ENCODE assay signal across 9 mouse cellular contexts in the genomic region with DNA sequence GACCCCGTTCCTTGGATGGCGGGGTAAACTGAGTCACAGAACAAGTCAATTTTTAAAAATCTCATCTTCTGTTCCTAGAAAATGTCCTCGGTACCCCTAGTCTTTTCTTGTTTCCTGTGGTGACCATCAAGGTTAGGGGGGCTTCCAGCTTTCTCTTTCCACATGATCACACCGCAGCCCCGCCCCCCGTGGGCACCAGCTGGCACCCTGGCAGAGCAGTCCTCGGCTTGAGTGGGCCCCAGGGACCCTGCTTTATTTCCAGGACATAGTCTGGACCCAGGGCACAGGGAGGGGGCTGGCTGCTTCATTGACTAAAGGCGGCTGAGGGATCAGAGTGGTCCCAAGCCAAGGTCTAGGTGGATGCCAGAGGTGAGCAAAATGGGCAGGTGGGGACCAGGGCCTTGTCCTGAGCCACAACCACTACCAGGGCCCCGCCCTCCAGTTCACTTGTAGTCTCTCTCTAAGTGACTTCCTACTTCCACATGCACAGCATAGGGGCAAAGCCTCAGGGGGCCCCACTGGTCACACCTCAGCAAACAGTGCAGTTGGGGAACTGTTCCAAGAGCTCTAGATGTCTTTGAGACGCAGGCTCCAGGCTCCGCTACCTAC. TPM values are rescaled to one million over a fixed set of nuclear protein-coding genes. Genes with fewer than 3 reads are reported as not detected.
DNase-seq lines count a peak whose midpoint lies in the region; ATAC-seq and TF ChIP-seq lines count a peak whose summit lies in the region.
"Had no signal": no experiment of that assay in that cellular context is flagged by ENCODE, and none has a peak within 500 bp of the region (broad histone marks: within the 10 kb centered on the region; RNA-seq: fewer than 3 reads in every experiment).

No protein-coding gene starts in this region.

- H3K4me1 ChIP-seq in kidney, embryonic 15.5 days = peaks cover 38% of the 10 kb centered on the region
- peaks cover 6% of the 10 kb centered on the region for H3K4me1 ChIP-seq in hindbrain, embryonic 11.5 days (replicated peaks; ENCODE audit: control insufficient read depth, insufficient read depth, low read length)
- H3K4me1 ChIP-seq in midbrain, embryonic 16.5 days (ENCODE audit: control insufficient read depth, insufficient read depth, low read length) = peaks cover 5% of the 10 kb centered on the region
- peaks cover 6% of the 10 kb centered on the region for H3K4me1 ChIP-seq in thymus, adult 2 months (replicated peaks; ENCODE audit: control insufficient read depth, insufficient read depth, low read length)

- no peaks in the 10 kb centered on the region for H3K36me3 ChIP-seq in kidney, embryonic 15.5 days
- H3K36me3 ChIP-seq in hindbrain, embryonic 11.5 days (ENCODE audit: control insufficient read depth, insufficient read depth, low read length) = no peaks in the 10 kb centered on the region
- no peaks in the 10 kb centered on the region for H3K36me3 ChIP-seq in midbrain, embryonic 16.5 days (ENCODE audit: control insufficient read depth, insufficient read depth, low read length)
- H3K36me3 ChIP-seq in thymus, adult 2 months (ENCODE audit: control insufficient read depth, insufficient read depth, low read length) = no peaks in the 10 kb centered on the region

- 11% methylated on average over 11 of the region's 11 CpGs for WGBS in kidney, embryonic 15.5 days
- WGBS in hindbrain, embryonic 11.5 days = 9% methylated on average over 11 of the region's 11 CpGs
- 8% methylated on average over 11 of the region's 11 CpGs for WGBS in midbrain, embryonic 16.5 days
- 21% methylated on average over 11 of the region's 11 CpGs for WGBS in thymus, adult 2 months

- DNase-seq in kidney, adult 9 months = no peak
- DNase-seq in cerebellum, adult 9-10 months = peak; percentile 70
- no peak for DNase-seq in hindbrain, embryonic 11.5 days (ENCODE audit: low spot score)
- no peak for DNase-seq in thymus, adult 2 months
- DNase-seq in layer of hippocampus, adult 11-12 months (ENCODE audit: low spot score) = no peak
- DNase-seq in embryo, embryonic 10.5 days (ENCODE audit: low spot score) = no peak
- DNase-seq: kidney, adult 8-10 months had no signal

- peak overlapping the region; percentile 52 for H3K4me3 ChIP-seq in kidney, embryonic 15.5 days (replicated peaks)
- no peak overlapping the region for H3K4me3 ChIP-seq in hindbrain, embryonic 11.5 days (ENCODE audit: low read depth, low read length)
- peak overlapping the region; percentile 62 for H3K4me3 ChIP-seq in midbrain, embryonic 16.5 days (ENCODE audit: low read depth, low read length)
- H3K4me3 ChIP-seq in thymus, adult 2 months (ENCODE audit: control insufficient read depth, insufficient read depth, low read length) = no peak overlapping the region

- H3K4me2 ChIP-seq in kidney, embryonic 15.5 days = peak overlapping the region; percentile 92
- H3K4me2 ChIP-seq in hindbrain, embryonic 11.5 days (replicated peaks; ENCODE audit: low read depth, low read length) = peak overlapping the region; percentile 78; the same call in 1 of the 2 replicates
- H3K4me2 ChIP-seq in midbrain, embryonic 16.5 days (ENCODE audit: low read length) = peak overlapping the region; percentile 98

- no peak for ATAC-seq in kidney, embryonic 15.5 days (replicated peaks; ENCODE audit: low FRiP score)
- no peak for ATAC-seq in hindbrain, embryonic 11.5 days (ENCODE audit: low FRiP score)
- no peak for ATAC-seq in midbrain, embryonic 16.5 days

- no peak overlapping the region for H3K27ac ChIP-seq in kidney, embryonic 15.5 days
- H3K27ac ChIP-seq in hindbrain, embryonic 11.5 days (ENCODE audit: low read depth, low read length) = no peak overlapping the region
- peak overlapping the region; percentile 81 for H3K27ac ChIP-seq in midbrain, embryonic 16.5 days (ENCODE audit: low read length)
- no peak overlapping the region for H3K27ac ChIP-seq in thymus, adult 2 months (ENCODE audit: control insufficient read depth, insufficient read depth, low read length)

- peak overlapping the region; percentile 21; the same call in 1 of the 2 replicates for H3K9ac ChIP-seq in kidney, embryonic 15.5 days
- no peak overlapping the region for H3K9ac ChIP-seq in hindbrain, embryonic 11.5 days (ENCODE audit: low read depth, low read length)
- H3K9ac ChIP-seq in midbrain, embryonic 16.5 days (ENCODE audit: low read depth, low read length) = peak overlapping the region; percentile 66; the same call in 1 of the 2 replicates

- H3K9me3 ChIP-seq in kidney, embryonic 15.5 days (replicated peaks) = no peaks in the 10 kb centered on the region
- no peaks in the 10 kb centered on the region for H3K9me3 ChIP-seq in hindbrain, embryonic 11.5 days (ENCODE audit: control insufficient read depth, low read length)
- H3K9me3 ChIP-seq in midbrain, embryonic 16.5 days (replicated peaks; ENCODE audit: control insufficient read depth, low read length, poor library complexity, severe bottlenecking) = no peaks in the 10 kb centered on the region

- H3K27me3 ChIP-seq in kidney, embryonic 15.5 days = peaks cover 83% of the 10 kb centered on the region
- H3K27me3 ChIP-seq in hindbrain, embryonic 11.5 days (ENCODE audit: control insufficient read depth, insufficient read depth, low read length) = peaks cover 80% of the 10 kb centered on the region
- peaks cover 60% of the 10 kb centered on the region for H3K27me3 ChIP-seq in midbrain, embryonic 16.5 days (ENCODE audit: control insufficient read depth, insufficient read depth, low read depth, low read length)
- peaks cover 29% of the 10 kb centered on the region for H3K27me3 ChIP-seq in thymus, adult 2 months (ENCODE audit: control insufficient read depth, insufficient read depth, low read length)

- no peak for TF ChIP-seq CTCF in thymus, adult 2 months (IDR thresholded peaks at IDR 0.05; ENCODE audit: borderline replicate concordance, control insufficient read depth, extremely low read depth, insufficient read depth, low read length, poor library complexity)

- TF ChIP-seq POLR2A in thymus, adult 2 months (IDR thresholded peaks at IDR 0.05; ENCODE audit: control insufficient read depth, extremely low read depth, insufficient read depth, low read length, poor library complexity) = no peak

RNA-seq across cellular contexts. Expression of a gene that starts 8.4 kb away (rescaled TPM):
- 2.8 and 6.8 TPM in 2 replicates for polyA plus RNA-seq in kidney, embryonic 15.5 days (2015; fragmentation: Nextera tagmentation; extraction: Ambion mirVana)
- 0.29 and 0.70 TPM in 2 replicates for polyA plus RNA-seq in hindbrain, embryonic 11.5 days (2014; fragmentation: Nextera tagmentation; extraction: Ambion mirVana)
- polyA plus RNA-seq in midbrain, embryonic 16.5 days (2015; fragmentation: Nextera tagmentation; extraction: Ambion mirVana) = 2.4 and 2.9 TPM in 2 replicates
- polyA plus RNA-seq in thymus, adult 2 months (2012; rRNA removed) = 5.9 and 11.5 TPM in 2 replicates

RNA-seq across cellular contexts. Expression of a gene that starts 10.3 kb away (rescaled TPM):
- polyA plus RNA-seq in kidney, embryonic 15.5 days (2015; fragmentation: Nextera tagmentation; extraction: Ambion mirVana) = not detected in 2 replicates
- 0.27 and 0.36 TPM in 2 replicates for polyA plus RNA-seq in hindbrain, embryonic 11.5 days (2014; fragmentation: Nextera tagmentation; extraction: Ambion mirVana)
- 4.5 and 5.6 TPM in 2 replicates for polyA plus RNA-seq in midbrain, embryonic 16.5 days (2015; fragmentation: Nextera tagmentation; extraction: Ambion mirVana)
- polyA plus RNA-seq in thymus, adult 2 months (2012; rRNA removed) = 0.12 and 0.22 TPM in 2 replicates

RNA-seq across cellular contexts. Expression of a gene that starts 18.4 kb away (rescaled TPM):
- polyA plus RNA-seq in kidney, embryonic 15.5 days (2015; fragmentation: Nextera tagmentation; extraction: Ambion mirVana) = 46.4 and 53.1 TPM in 2 replicates
- polyA plus RNA-seq in hindbrain, embryonic 11.5 days (2014; fragmentation: Nextera tagmentation; extraction: Ambion mirVana) = 40.1 and 43.2 TPM in 2 replicates
- polyA plus RNA-seq in midbrain, embryonic 16.5 days (2015; fragmentation: Nextera tagmentation; extraction: Ambion mirVana) = 32.9 and 37.0 TPM in 2 replicates
- polyA plus RNA-seq in thymus, adult 2 months (2012; rRNA removed) = 260 and 271 TPM in 2 replicates

RNA-seq across cellular contexts. Expression of a gene that starts 43.8 kb away (rescaled TPM):
- 2.5 and 3.5 TPM in 2 replicates for polyA plus RNA-seq in kidney, embryonic 15.5 days (2015; fragmentation: Nextera tagmentation; extraction: Ambion mirVana)
- polyA plus RNA-seq in hindbrain, embryonic 11.5 days (2014; fragmentation: Nextera tagmentation; extraction: Ambion mirVana) = 0.53 and 0.54 TPM in 2 replicates
- polyA plus RNA-seq in midbrain, embryonic 16.5 days (2015; fragmentation: Nextera tagmentation; extraction: Ambion mirVana) = 0.22 TPM in 1 of 2 replicates, not detected in the other
- polyA plus RNA-seq in thymus, adult 2 months (2012; rRNA removed) = 9.9 and 83.8 TPM in 2 replicates

RNA-seq across cellular contexts. Expression of a gene that starts 46.5 kb away (rescaled TPM):
- 2.7 and 3.8 TPM in 2 replicates for polyA plus RNA-seq in kidney, embryonic 15.5 days (2015; fragmentation: Nextera tagmentation; extraction: Ambion mirVana)
- 0.54 and 0.93 TPM in 2 replicates for polyA plus RNA-seq in hindbrain, embryonic 11.5 days (2014; fragmentation: Nextera tagmentation; extraction: Ambion mirVana)
- 1.5 and 1.7 TPM in 2 replicates for polyA plus RNA-seq in midbrain, embryonic 16.5 days (2015; fragmentation: Nextera tagmentation; extraction: Ambion mirVana)
- polyA plus RNA-seq in thymus, adult 2 months (2012; rRNA removed) = 0.77 and 1.3 TPM in 2 replicates

Comparison
In these comparisons a context has a peak if more than half of its experiments do, and no peak if none do; other contexts are left out.
1. H3K4me3 ChIP-seq: peak in kidney, embryonic 15.5 days (single experiment) and midbrain, embryonic 16.5 days (single experiment); none in hindbrain, embryonic 11.5 days (single experiment) and thymus, adult 2 months (single experiment).
2. Peak in every context shown above with its lines, with median percentiles within 50 percentile points of each other: H3K4me2 ChIP-seq.